Mouse (Mus musculus): ENCODE measurements around the gene Pld3.

- TF ChIP-seq CTCF (IDR thresholded peaks at IDR 0.05; ENCODE audit: low read depth, low read length): no peak
- no peak for TF ChIP-seq POLR2A (IDR thresholded peaks at IDR 0.05; ENCODE audit: insufficient read depth, low read length)
These were observed 16.4 kb downstream of the Pld3 start for GRCm38 (mm10) chr7:27536618-27537017.

All from ES-Bruce4 (cell line).